Mouse (Mus musculus): ENCODE measurements around the gene Tns1.

DNA sequence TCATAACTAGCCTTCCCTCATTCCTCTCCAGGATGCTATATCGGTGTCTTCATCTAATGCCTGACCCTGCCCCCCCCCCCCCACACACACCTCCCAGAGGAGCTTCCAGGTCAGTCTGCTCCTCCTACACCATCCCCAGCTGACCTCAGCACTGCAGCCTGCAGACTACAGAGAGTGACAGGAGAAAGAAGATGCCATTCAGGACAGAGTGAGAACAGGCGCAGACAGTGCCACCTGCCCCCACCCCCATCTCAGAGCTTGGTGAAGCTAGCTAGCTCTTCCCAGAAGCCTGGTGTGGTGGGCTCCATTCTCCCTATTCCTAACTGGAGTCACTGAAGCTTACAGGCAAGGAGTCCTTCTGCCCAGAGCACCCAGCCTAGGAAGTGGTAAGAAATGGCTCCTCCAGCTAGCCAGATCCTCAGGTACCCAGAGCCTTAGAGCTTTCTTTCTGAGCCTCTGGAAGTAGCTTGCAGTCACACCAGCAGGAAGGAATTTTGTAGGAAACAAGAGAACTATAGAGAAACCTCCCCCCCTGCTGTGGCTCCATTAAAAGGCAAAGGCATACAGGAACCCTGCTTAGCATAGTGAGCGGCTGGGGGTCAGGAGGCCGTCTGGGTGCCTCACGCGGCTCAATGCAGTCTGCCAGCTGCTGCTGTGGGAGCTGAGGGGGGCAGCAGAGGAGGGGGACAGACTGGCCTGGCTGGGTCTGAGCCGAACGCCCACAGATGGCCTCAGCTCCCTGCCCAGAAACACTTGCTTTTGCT is 13.1 kb downstream of the Tns1 start:
- TF ChIP-seq POLR2A (IDR thresholded peaks at IDR 0.05; ENCODE audit: low read depth, low read length): no peak
- no peak for TF ChIP-seq NELFE (IDR thresholded peaks at IDR 0.05; ENCODE audit: low read depth, low read length)
- no peak for TF ChIP-seq CTCF (conservative IDR thresholded peaks at IDR 0.05 in 1 of 2, IDR thresholded peaks at IDR 0.05 in 1 of 2; ENCODE audit: low read depth in 2 of 2, low read length in 2 of 2)
- no peak for TF ChIP-seq CHD2 (IDR thresholded peaks at IDR 0.05; ENCODE audit: low read length)
- TF ChIP-seq HCFC1 (IDR thresholded peaks at IDR 0.05; ENCODE audit: low read depth, low read length): no peak
- no peak for TF ChIP-seq MXI1 (IDR thresholded peaks at IDR 0.05; ENCODE audit: low read depth, low read length)
- TF ChIP-seq CHD1 (IDR thresholded peaks at IDR 0.05; ENCODE audit: low read depth, low read length): no peak
- TF ChIP-seq GABPA (IDR thresholded peaks at IDR 0.05; ENCODE audit: insufficient replicate concordance, low read depth, low read length): no peak
- no peak for TF ChIP-seq MAX (IDR thresholded peaks at IDR 0.05; ENCODE audit: low read length)

Data from CH12.LX (cell line).